Mouse (Mus musculus) stomach, embryonic 15.5 days (tissue): ENCODE results near the gene Mdga1. TPM values are rescaled to one million over a fixed set of nuclear protein-coding genes. Genes with fewer than 3 reads are reported as not detected.

Experiments used
- ATAC-seq: fragments of 200-750 bp; cut with Nextera tagmentation; 2 replicates; pipeline ENCODE4 v1.8.0; 2017; ENCODE audit warnings: low read depth, moderate number of reproducible peaks, moderate TSS enrichment; ENCODE audit not compliant: insufficient read depth, low FRiP score
- H3K27ac ChIP-seq: fragments of 300-500 bp; sonication (generic); 2 replicates; pipeline ENCODE4 v1.5.1; 2015; ENCODE audit warnings: mild to moderate bottlenecking, inconsistent platforms
- H3K27me3 ChIP-seq: fragments of 300-500 bp; sonication (generic); replicated peaks from 2 replicates; pipeline ENCODE4 v1.6.1; 2015; ENCODE audit warnings: inconsistent platforms
- H3K36me3 ChIP-seq: fragments of 300-500 bp; sonication (generic); 2 replicates; pipeline ENCODE4 v1.6.1; 2015; ENCODE audit warnings: inconsistent platforms
- H3K4me1 ChIP-seq: fragments of 300-500 bp; sonication (generic); 2 replicates; pipeline ENCODE4 v1.6.1; 2015; ENCODE audit warnings: inconsistent platforms
- H3K4me2 ChIP-seq: fragments of 300-500 bp; sonication (generic); 2 replicates; pipeline ENCODE4 v1.6.1; 2015; ENCODE audit warnings: mild to moderate bottlenecking, inconsistent platforms
- H3K4me3 ChIP-seq: fragments of 300-500 bp; sonication (generic); replicated peaks from 2 replicates; pipeline ENCODE4 v1.5.1; 2015; ENCODE audit warnings: inconsistent platforms
- H3K9ac ChIP-seq: fragments of 300-500 bp; sonication (generic); 2 replicates; pipeline ENCODE4 v1.6.1; 2015; ENCODE audit warnings: inconsistent platforms
- H3K9me3 ChIP-seq: fragments of 300-500 bp; sonication (generic); 2 replicates; pipeline ENCODE4 v1.6.1; 2016; ENCODE audit warnings: inconsistent platforms
- WGBS: fragments of 180-500 bp; shearing (Covaris S2); methylation state at CpG from one replicate; pipeline ENCODE4 v1.1.7; 2015; 5-methylcytosine and 5-hydroxymethylcytosine counted together
- polyA plus RNA-seq: library from polyadenylated mRNA; unstranded; fragments of >200 nt; fragmentation: Nextera tagmentation; extraction: Ambion mirVana; gene quantifications from 2 replicates; pipeline ENCODE4 v1.2.1, GENCODE M21; 2015

The Mdga1 gene
- polyA plus RNA-seq, 1 experiment from 2014 or later = 3.6 TPM

DNA sequence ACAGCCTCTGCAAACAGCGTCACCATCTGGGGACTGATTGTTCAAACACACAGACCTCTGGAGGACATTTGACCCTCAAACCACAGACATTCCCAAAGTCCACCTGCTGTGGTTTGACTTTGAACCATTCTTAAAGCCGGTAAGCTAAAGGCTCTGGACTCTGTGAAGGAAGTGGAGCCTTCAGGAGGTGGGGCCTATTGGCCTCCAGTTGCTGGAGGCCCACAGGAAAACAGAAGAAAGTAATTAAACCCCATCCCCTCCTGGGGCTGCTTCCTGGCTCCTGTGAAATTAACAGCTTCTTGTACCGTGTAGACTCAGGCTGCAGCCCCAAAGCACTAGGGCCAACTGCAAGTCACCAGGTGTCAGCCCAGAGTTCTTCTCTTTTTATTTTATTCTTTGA is 52.9 kb downstream of the Mdga1 start:
- H3K4me2 ChIP-seq = no peak overlapping the region
- no peak overlapping the region for H3K27ac ChIP-seq
- H3K4me1 ChIP-seq = 0 out of 2 replicates have a peak, but pooled peaks cover 5% of the 10 kb centered on the region
- no peak for ATAC-seq
- no peaks in the 10 kb centered on the region for H3K27me3 ChIP-seq
- H3K4me3 ChIP-seq = no peak overlapping the region
- H3K36me3 ChIP-seq = no peaks in the 10 kb centered on the region
- no peak overlapping the region for H3K9ac ChIP-seq
- WGBS = 11% methylated on average over 3 of the region's 3 CpGs
- no peaks in the 10 kb centered on the region for H3K9me3 ChIP-seq

DNA sequence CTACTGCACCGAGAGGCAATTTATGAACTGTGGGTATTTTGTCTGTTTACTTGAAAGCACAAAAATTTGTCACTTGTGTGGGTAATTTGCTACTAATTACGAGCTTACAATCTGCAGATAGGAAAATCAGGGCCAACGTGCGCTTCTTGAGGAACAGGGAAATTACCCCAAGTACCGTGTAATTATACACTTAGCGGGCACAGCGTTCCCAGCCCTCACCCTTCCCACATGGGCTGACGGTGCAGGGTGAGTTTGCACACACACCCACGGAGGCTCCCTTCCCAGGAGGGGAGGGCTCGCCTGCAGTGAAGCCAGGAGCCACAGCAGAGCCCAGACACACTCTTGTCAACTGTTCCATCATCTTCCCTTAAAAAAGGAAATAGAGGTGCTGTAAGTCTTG is 54.1 kb downstream of the Mdga1 start:
- Histone ChIP-seq H3K4me3 (no peak overlapping the region), H3K36me3 (no peaks in the 10 kb centered on the region), H3K4me2 (no peak overlapping the region), H3K4me1 (0 out of 2 replicates have a peak, but pooled peaks cover 5% of the 10 kb centered on the region), H3K27ac (no peak overlapping the region), H3K27me3 (no peaks in the 10 kb centered on the region), H3K9ac (no peak overlapping the region), H3K9me3 (no peaks in the 10 kb centered on the region)
- 75% methylated on average over 10 of the region's 10 CpGs for WGBS
- ATAC-seq = no peak

DNA sequence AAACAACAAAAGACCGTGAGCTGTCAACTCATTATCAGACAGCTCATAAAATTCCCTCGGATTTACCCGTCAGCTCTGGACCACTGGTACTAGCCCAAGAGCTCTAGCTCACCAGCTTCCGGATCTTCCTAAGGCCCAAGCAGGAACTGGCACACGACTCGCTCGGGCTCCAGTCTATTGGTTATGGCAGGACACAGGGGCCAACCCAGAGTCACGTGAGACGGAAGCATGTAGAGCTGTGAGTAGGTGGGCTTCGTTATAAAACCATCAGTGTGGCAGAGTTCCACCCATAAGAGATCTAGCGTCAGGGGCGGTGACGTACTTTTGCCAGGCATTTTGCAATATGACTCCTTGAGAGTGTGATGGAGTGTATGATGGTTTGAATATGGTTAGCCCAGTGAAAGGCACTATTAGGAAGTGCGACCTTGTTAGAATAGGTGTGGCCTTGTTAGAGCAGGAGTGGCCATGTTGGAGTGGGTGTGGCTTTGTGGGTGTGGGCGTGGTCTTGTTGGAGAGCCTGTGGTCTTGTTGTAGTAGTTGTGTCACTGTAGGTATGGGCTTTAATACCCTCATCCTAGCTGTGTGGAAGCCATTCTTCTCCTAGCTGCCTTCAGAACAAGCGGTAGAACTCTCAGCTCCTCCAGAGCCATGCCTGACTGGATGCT is 56.5 kb downstream of the Mdga1 start:
- 86% methylated on average over 16 of the region's 16 CpGs for WGBS

DNA sequence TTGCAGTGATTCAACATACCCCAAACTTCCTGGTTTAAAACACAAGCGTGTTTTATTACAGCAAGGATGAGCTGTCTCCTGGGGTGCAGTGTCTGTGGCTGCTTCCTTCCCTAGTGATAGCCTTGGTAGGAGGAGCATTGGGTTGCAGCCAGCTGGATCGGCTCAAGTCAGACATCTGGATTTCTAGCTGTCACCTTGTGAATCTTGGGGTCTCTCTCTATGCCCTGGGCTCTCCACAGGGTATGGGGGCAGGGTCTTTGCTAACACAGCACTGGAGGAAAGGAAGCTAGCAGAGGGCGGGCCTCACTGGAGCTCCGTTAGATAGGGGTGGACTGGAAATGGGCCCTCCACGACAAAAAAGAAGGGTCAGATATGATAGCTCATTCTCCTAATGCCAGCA is 57.2 kb downstream of the Mdga1 start:
- no peak overlapping the region for H3K4me2 ChIP-seq
- 40% methylated on average over 5 of the region's 5 CpGs for WGBS
- ATAC-seq = no peak

More for the DNA sequence above, 56.5 kb downstream of the Mdga1 start:
- Histone ChIP-seq H3K4me1 (0 out of 2 replicates have a peak, but pooled peaks cover 2% of the 10 kb centered on the region), H3K9ac (no peak overlapping the region), H3K27me3 (no peaks in the 10 kb centered on the region), H3K36me3 (no peaks in the 10 kb centered on the region), H3K9me3 (no peaks in the 10 kb centered on the region), H3K27ac (no peak overlapping the region), H3K4me2 (no peak overlapping the region), H3K4me3 (no peak overlapping the region)
- ATAC-seq = no peak

DNA sequence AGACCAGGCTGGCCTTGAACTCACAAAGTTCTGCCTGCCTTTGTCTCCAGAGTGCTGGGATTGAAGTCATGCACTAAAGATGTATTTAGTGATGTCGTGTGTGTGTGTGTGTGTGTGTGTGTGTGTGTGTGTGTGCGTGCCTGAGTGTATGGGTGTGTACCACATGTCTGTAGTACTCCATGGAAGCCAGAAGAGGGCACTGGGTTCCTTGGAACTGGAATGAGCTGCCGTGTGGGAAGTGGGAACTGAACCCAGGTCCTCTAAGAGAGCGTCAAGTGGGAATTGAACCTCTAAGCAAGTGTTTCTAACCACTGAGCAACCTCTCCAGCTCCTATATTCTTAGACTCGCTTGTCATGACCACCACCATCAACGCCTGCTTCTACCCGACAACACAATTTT is 60.9 kb downstream of the Mdga1 start:
- no peaks in the 10 kb centered on the region for H3K4me1 ChIP-seq
- H3K27ac ChIP-seq = no peak overlapping the region
- H3K4me2 ChIP-seq = no peak overlapping the region
- H3K36me3 ChIP-seq = no peaks in the 10 kb centered on the region
- WGBS = 94% methylated on average over 7 of the region's 7 CpGs
- H3K9me3 ChIP-seq = no peaks in the 10 kb centered on the region
- no peaks in the 10 kb centered on the region for H3K27me3 ChIP-seq
- no peak overlapping the region for H3K9ac ChIP-seq
- no peak overlapping the region for H3K4me3 ChIP-seq
- ATAC-seq = no peak

More for the DNA sequence above, 57.2 kb downstream of the Mdga1 start:
- Histone ChIP-seq H3K27ac (no peak overlapping the region), H3K9me3 (no peaks in the 10 kb centered on the region), H3K4me1 (no peaks in the 10 kb centered on the region), H3K9ac (no peak overlapping the region), H3K4me3 (no peak overlapping the region), H3K27me3 (no peaks in the 10 kb centered on the region), H3K36me3 (no peaks in the 10 kb centered on the region)

DNA sequence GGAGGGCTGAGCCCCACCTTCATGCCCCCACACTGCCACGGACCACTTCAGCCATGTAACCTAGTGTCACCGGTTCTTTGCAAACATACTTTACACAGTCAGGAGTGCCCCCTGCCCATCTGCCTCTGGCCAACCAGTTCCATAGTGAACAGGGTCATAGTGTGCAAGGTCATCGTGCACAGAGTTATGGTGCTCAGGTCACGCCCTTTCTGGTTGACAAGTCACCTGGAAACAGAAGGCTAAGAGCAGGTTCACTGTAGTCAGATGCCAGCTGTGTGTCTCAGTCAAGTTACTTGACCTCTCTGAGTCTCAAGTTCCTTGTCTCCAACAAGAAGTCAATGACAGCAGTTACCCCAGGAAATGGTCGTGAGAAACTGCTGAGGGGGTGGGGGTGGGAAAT is 65.2 kb downstream of the Mdga1 start:
- Histone ChIP-seq H3K36me3 (no peaks in the 10 kb centered on the region), H3K4me3 (no peak overlapping the region)

DNA sequence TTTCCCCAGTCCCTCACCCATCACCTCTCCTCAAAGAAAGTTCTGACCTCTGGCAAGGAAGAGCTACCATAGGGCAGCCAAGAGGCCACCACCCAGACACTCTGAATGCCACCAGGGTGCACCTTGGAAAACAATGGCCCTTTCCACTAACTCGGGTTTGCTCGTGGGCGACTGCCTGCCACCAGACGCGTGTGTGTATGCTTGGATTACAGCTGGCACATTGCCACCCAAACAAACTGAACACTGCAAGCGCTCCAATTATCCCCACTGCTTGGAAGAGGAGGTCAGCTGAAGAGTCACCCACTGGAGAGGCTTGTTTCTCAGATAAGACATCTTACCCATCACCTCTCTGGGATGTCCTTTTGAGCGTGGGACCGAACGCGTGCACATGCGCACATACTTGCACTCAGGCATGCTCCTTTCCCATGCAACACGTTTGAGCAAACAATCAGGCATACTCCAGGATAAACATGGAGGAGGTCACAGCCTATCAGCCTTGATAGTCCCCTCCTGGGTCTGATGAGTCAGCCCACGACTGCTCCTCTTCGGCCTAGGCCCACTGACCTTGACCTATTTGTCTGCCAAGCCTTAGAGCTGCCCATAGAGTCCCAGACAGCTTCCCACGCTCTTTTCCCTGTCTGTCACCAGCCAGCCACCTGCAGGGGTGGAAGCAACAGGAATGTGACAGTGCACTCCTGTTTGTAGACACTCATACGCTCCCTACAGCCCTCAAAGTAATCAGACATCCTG is 67.3 kb downstream of the Mdga1 start:
- 55% methylated on average over 16 of the region's 16 CpGs for WGBS
- H3K27ac ChIP-seq = no peak overlapping the region
- ATAC-seq = no peak
- H3K4me1 ChIP-seq = peaks cover 5% of the 10 kb centered on the region; the same call in 1 of the 2 replicates
- H3K4me2 ChIP-seq = no peak overlapping the region
- no peaks in the 10 kb centered on the region for H3K27me3 ChIP-seq
- no peaks in the 10 kb centered on the region for H3K9me3 ChIP-seq
- H3K36me3 ChIP-seq = no peaks in the 10 kb centered on the region
- no peak overlapping the region for H3K4me3 ChIP-seq
- no peak overlapping the region for H3K9ac ChIP-seq

More for the DNA sequence above, 65.2 kb downstream of the Mdga1 start:
- Histone ChIP-seq H3K9me3 (no peaks in the 10 kb centered on the region), H3K4me2 (no peak overlapping the region), H3K27ac (no peak overlapping the region), H3K9ac (no peak overlapping the region), H3K27me3 (no peaks in the 10 kb centered on the region), H3K4me1 (peaks cover 5% of the 10 kb centered on the region; the same call in 1 of the 2 replicates)
- no peak for ATAC-seq
- 65% methylated on average over 5 of the region's 5 CpGs for WGBS

DNA sequence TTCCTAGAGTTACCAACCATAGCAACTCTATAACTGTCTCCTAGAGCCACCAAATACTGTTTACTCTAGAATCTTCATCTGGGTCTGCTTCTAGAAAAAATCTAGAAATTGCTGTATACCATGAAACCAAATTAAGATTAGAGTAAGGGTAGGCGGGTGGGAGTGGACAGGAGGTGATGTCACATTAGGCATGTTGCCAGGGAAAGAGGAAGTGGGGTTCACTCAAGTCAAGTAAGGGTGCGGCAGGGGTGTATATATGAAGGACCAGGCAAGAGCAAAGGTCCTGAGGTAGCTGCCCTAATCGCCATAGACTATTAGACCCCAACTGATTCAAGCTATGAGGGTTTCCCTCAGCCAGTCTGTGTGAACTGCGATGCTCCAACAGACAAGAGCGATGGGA is 69.6 kb downstream of the Mdga1 start:
- no peaks in the 10 kb centered on the region for H3K36me3 ChIP-seq
- WGBS = 82% methylated on average over 5 of the region's 5 CpGs
- no peak for ATAC-seq

DNA sequence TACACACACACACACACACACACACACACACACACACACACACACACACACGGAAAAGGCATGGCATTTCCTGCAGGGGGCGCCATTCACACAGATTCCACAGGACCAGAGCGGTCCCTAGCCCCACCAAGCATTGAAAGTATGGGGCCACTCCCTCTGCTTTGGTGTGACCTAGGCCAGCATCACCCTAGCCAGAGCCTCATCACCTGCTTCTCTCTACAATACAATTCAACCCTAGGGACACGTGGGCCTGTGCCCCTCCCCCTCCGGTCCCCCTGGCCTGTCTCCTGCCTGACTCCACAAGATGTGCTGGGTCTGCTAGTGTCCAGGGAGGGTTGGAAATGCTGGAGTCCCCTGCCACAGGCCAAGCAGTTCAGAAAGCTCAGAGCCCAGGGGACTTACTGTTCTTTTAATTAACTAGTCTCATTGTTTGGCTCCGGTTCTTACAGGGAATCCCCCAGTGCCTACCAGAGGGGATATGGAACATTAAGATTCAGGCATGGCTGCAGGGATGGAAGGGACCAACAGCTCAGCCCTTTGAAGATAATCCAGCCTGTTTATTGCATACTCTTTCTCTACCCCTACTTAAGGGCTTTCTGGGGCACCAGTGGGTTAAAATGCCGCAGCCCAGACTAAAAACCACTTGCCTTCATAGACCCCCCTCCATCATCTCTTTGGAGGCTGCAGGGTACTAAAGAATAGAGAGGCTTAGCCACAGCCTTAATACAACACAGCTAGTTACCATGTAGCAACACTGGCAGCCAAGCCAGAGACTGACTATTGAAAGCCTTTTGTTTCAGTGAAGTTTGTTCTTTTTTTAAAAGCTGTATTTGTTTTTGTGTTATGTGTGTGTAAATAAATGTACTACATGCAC is 73.5 kb downstream of the Mdga1 start:
- Histone ChIP-seq H3K4me3 (no peak overlapping the region), H3K36me3 (no peaks in the 10 kb centered on the region), H3K27me3 (no peaks in the 10 kb centered on the region), H3K4me1 (no peaks in the 10 kb centered on the region), H3K9ac (no peak overlapping the region), H3K4me2 (no peak overlapping the region), H3K9me3 (no peaks in the 10 kb centered on the region), H3K27ac (no peak overlapping the region)
- no peak for ATAC-seq
- 29% methylated on average over 5 of the region's 7 CpGs for WGBS

More for the DNA sequence above, 69.6 kb downstream of the Mdga1 start:
- Histone ChIP-seq H3K4me1 (peaks cover 5% of the 10 kb centered on the region; the same call in 1 of the 2 replicates), H3K9me3 (no peaks in the 10 kb centered on the region), H3K4me2 (no peak overlapping the region), H3K27ac (no peak overlapping the region), H3K27me3 (no peaks in the 10 kb centered on the region), H3K4me3 (no peak overlapping the region), H3K9ac (no peak overlapping the region)

DNA sequence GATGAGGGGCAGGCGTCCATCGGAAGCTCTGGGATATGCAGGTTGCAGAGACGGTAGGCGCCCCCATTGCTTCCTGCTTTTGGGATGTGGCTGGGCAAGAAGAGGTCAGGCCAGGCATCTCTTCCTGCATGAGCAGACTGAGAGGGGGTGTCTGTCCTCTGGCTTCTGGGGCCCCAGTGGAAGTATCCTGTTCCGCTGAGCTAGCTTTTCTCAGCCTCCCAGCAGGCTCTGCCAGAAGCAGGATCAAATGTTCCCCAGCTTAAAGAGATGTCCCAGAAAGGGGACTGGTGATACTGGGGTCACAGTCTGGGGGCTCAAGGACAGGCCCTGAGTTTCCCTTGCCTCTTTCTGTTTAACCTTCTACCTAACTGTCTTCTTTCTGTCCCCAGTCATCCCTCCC is 74.3 kb downstream of the Mdga1 start:
- Histone ChIP-seq H3K27me3 (0 out of 2 replicates have a peak, but pooled peaks cover 3% of the 10 kb centered on the region), H3K4me3 (no peak overlapping the region), H3K9me3 (no peaks in the 10 kb centered on the region), H3K27ac (no peak overlapping the region), H3K4me2 (no peak overlapping the region), H3K9ac (no peak overlapping the region), H3K36me3 (no peaks in the 10 kb centered on the region), H3K4me1 (0 out of 2 replicates have a peak, but pooled peaks cover under 1% of the 10 kb centered on the region)
- WGBS = 78% methylated on average over 5 of the region's 5 CpGs
- no peak for ATAC-seq

DNA sequence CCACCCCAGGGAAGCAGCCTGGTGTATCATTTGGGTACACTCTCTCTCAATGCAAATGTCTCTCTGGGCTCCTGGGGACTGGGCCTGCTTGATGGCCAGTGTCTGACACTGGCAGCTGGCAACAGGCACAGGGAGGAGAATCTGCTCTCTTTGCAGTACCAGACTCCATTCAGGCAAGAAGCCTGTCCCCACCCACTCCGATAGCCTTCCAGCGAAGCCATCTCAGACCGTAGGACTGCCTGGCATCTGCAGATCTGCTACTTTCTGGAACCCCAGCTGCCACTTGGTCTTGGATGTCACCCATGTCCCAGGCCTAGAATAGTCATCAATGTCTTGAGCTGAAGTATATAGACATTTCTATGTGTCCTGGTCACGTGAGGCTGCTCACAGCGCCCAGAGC is 74.9 kb downstream of the Mdga1 start:
- Histone ChIP-seq H3K36me3 (no peaks in the 10 kb centered on the region), H3K4me3 (no peak overlapping the region), H3K9ac (no peak overlapping the region), H3K4me2 (no peak overlapping the region), H3K4me1 (peaks cover 7% of the 10 kb centered on the region), H3K27ac (no peak overlapping the region), H3K9me3 (no peaks in the 10 kb centered on the region), H3K27me3 (peaks cover 9% of the 10 kb centered on the region; the same call in 1 of the 2 replicates)
- ATAC-seq = no peak
- 90% methylated on average over 5 of the region's 5 CpGs for WGBS
